Mouse (Mus musculus) T-helper 17 cell (primary cell): ENCODE data around the gene Olfr600.
"Not testable (repeated sequence)": the region's sequence is repeated elsewhere in the genome, so short reads cannot be mapped to it uniquely, and the experiment has no call there.

Experiments used
- in situ Hi-C, 2 experiments: fragments of 300-600 bp; cut with MboI, MseI; formaldehyde crosslinking; loops; 1 replicate in 1 of 2; 2 replicates in 1 of 2; pipeline ENCODE4 v1.15.1; 2025; ENCODE audit warnings: high pct_unique_total_duplicates in 2 of 2

Gene Olfr600

DNA sequence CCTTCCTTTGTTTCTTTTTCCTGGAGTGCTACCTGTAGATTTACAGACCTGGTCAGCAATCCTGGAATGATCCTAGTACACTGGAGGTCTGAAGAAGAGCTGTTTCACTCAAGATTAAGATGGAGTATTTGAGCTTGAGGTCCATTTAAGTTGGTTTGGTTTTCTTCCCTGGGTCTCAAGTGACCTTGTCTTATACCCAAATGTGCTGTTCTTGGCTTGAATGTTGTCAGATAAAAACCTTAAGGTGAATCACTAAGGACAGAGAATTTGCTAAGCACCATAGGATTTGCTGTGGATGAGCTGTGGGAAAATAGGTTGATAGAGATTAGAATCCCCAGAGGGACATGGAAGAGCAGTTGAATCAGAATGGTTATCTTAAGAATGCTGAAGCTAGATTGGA, at the start of gene Olfr600:
Gene Olfr600 (minus strand): TSS at position 101 of the 400 bp plus-strand sequence.
- in situ Hi-C loops: no loop called here

DNA sequence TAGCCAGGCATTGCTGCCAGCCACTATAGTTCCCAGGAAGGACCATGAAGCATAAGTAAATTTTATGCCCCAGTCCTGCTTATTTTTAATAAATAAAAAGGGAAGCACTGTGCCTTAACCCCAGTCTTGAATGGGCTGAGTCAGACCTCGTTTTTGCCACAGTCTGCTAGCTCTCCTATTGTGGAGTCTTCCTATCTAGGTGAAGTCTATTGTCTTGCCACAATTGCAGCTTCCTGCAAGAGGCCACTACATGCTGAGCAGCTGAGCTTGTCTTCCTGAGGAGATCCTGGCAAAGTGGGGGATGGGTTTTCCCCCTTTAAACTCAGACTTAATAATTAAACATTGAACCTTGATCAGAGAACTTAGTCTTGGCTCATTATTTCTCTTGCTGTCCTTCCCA, 49.5 kb upstream of the Olfr600 start:
- in situ Hi-C loops: no loop called here

DNA sequence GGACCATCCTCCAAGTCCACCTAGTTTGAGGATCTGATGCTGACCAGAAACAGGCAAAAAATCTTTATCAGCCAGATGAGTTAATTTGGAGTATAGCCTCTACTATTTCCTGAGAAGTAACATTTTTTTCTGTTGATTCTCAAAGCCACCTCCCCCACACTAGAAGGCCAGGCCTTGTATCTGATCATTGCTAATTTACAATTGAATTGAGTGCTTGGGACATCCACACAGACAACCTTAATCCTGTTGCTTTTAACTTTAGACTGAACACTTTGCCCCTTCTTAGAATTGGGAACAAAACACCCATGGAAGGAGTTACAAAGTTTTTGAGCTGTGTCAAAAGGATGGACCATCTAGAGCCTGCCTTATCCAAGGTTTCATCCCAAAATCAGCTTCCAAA, 48.3 kb upstream of the Olfr600 start:
- in situ Hi-C loops: no loop called here

DNA sequence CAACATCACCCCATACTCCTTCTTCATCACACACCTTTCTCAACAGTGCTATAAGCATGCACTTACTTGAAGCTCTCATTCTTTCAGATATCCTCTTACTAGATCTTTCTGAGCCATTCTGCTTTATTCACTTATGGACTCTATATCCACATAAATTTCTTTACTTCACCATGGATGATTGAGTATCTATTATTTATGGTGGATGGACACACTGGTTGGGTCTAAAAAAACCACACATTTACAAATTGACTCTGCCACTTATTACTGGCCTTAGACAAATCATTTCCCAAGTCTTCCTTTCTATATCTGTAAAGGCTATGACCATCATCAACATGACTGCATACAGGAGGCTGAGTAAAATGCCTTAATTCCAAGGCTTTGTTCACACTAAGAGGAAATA, 36.6 kb upstream of the Olfr600 start, which contains the start of gene Olfr603:
Gene Olfr603 (minus strand): TSS at position 101 of the 400 bp plus-strand sequence.
- in situ Hi-C loops: no loop called here

DNA sequence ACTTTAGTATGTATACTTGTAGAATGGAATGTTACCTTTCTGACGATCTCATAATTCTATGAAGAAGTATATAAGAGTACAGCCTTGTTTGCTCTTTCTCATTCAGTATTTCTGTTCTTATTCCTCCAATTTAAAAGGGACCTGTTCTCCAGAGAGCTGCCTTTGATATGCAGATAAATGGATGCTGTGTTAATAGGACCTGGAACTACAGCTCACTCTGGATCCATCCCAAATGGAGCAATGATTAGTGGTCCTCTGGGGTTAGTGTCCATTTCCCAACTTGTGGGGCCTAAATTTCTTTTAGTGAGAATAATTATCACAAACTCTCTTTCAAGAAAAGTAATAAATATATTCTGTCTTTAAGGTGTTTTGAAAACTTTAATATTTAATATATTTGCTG, 13.1 kb upstream of the Olfr600 start, which contains the start of gene Olfr601:
Gene Olfr601 (minus strand): TSS at position 101 of the 400 bp plus-strand sequence.
- in situ Hi-C loops: no loop called here

DNA sequence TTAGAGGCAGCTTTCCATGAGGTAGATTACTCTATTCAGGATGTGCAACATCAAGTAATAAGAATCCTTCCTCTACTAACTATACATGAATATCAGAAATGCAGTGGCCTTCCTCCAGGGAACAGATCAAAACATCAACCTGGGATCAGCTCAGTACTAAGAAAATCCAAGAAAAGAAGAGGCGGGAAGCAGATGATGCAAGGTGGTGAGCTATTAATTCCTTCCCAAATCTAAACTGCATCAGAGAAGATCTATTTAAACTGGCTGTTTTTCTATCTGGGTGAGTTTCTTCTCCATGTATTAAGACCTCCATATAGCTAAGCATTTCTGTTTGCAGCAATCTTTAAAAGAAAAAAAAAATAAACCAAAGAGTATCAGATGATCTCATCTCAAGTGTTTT, 13.9 kb downstream of the Olfr600 start, which contains the start of gene Olfr599:
Gene Olfr599 (plus strand): TSS at position 301 of the 400 bp plus-strand sequence.
- in situ Hi-C loops: no loop called here

DNA sequence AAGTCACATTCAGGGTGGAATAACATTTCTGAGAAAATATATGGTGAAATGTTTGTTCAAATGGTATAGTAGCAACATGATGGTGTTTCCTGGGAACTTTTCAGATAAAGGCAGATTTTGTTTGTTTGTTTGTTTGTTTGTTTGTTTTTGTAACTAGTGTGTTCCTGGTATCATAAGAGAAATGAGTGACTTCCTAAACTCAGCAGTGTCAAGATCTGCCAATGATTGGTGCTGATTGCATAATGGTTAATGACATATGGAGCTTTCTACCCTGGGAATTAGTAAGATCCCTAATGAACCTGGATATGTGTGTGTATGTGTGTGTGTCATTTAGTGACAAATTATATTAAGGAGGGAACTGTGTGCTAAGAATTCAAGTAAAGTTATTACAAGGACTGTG, 26.2 kb downstream of the Olfr600 start, which contains the start of gene Olfr598:
Gene Olfr598 (plus strand): TSS at position 301 of the 400 bp plus-strand sequence.
- in situ Hi-C loops: no loop called here

DNA sequence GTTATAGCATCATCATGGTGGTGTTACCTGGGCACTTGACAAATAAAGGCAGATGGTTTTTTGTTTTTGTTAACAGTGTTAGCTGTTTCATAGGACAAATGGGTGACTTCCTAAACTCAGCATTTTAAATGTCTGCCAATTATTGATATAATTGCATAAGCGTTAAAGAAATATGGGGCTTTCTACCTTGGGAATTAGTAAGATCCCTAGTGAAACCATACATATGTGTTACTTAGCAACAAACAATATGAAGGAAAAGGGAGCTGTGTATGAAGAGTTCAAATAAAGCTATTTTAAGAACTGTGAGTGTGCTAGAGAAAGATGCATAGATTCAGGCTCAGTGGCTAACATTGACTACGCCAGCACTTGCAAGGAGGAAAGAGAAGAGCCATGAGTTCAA, 33.5 kb downstream of the Olfr600 start, which contains the start of gene Olfr597:
Gene Olfr597 (plus strand): TSS at position 301 of the 400 bp plus-strand sequence.
- in situ Hi-C loops: not testable (repeated sequence)

DNA sequence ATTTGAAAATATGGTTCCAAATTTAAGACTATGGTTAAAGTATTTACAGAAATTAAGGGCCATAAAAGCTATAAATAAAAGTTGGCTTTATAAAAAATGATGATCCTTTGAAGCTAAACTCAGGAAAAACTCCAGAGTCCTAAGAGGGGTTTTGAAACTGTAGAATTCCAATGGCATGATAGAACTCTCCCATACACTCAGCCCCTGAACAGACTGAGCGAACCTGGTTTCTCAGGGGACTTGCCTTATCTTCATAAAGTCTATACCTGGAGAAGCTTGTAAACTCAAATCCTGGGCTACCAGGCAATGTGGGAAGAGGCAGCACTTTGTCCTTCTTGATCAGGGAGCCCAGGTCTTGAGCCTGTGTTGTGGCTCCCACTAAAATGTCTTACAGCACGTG, 44.1 kb downstream of the Olfr600 start, which contains the start of gene Olfr596:
Gene Olfr596 (plus strand): TSS at position 301 of the 400 bp plus-strand sequence.
- in situ Hi-C loops: loop anchor here in 1 of 2 experiments (5.0 kb wide), 1 partner anchor 77 kb away; no protein-coding TSS in a partner anchor
